Mouse (Mus musculus) cerebral cortex, adult 2 months (tissue): Measurements from ENCODE around the gene Col1a2.

ENCODE experiments used
- WGBS: fragments of 180-500 bp; shearing (Covaris S2); methylation state at CpG from one replicate; pipeline ENCODE4 v1.1.7; 2018; 5-methylcytosine and 5-hydroxymethylcytosine counted together

The Col1a2 gene

GRCm38 (mm10) chr6:4588722-4589121, 84.1 kb downstream of the Col1a2 start:
- WGBS, result 95% methylated on average over 3 of the region's 3 CpGs

GRCm38 (mm10) chr6:4590089-4590488, 85.5 kb downstream of the Col1a2 start:
- WGBS, result 69% methylated on average over 8 of the region's 8 CpGs
